Mouse (Mus musculus) myocyte (in vitro differentiated cells): ENCODE measurements around the gene Abcb8.

ENCODE experiments used
- MYOD1 ChIP-seq, 3 experiments: IDR thresholded peaks; one replicate each; pipeline ENCODE4 v1.6.1; 2011; ENCODE audit warnings: control low read depth in 2 of 3, low read depth in 2 of 3, mild to moderate bottlenecking in 2 of 3, moderate library complexity in 1 of 3; ENCODE audit not compliant: insufficient read length in 2 of 3, control insufficient read depth in 1 of 3
- MYOG ChIP-seq, 3 experiments: IDR thresholded peaks; one replicate each; pipeline ENCODE4 v1.6.1; 2011; ENCODE audit warnings: control low read depth in 2 of 3, low read depth in 2 of 3, mild to moderate bottlenecking in 2 of 3; ENCODE audit not compliant: insufficient read length in 2 of 3, control insufficient read depth in 1 of 3, insufficient read depth in 1 of 3

- TF ChIP-seq MYOD1 (IDR thresholded peaks at IDR 0.05; ENCODE audit: control insufficient read depth in 1 of 3, insufficient read length in 2 of 3, low read depth in 2 of 3) (no peak), MYOG (IDR thresholded peaks at IDR 0.05; ENCODE audit: control insufficient read depth in 1 of 3, insufficient read depth in 1 of 3, insufficient read length in 2 of 3, low read depth in 2 of 3) (no peak)
Measured at GRCm38 (mm10) chr5:24356764-24357163, 36.7 kb upstream of the Abcb8 start.
